Mouse (Mus musculus) layer of hippocampus, adult 8-10 months (tissue): ENCODE results near the gene Gpr19. TPM values are rescaled to one million over a fixed set of nuclear protein-coding genes. Genes with fewer than 3 reads are reported as not detected.

Experiments used
- DNase-seq, 2 experiments: peaks; one replicate each; pipeline ENCODE4 v3.0.0; 2022; ENCODE audit warnings: low spot score in 2 of 2
- total RNA-seq, 4 experiments: library from RNA; stranded (reverse); gene quantifications; 2 replicates each; pipeline ENCODE4 v1.2.4; 2022

The Gpr19 gene
- total RNA-seq: 10 to 100 TPM; 25.3 to 28.9 (median 27.3) TPM

DNA sequence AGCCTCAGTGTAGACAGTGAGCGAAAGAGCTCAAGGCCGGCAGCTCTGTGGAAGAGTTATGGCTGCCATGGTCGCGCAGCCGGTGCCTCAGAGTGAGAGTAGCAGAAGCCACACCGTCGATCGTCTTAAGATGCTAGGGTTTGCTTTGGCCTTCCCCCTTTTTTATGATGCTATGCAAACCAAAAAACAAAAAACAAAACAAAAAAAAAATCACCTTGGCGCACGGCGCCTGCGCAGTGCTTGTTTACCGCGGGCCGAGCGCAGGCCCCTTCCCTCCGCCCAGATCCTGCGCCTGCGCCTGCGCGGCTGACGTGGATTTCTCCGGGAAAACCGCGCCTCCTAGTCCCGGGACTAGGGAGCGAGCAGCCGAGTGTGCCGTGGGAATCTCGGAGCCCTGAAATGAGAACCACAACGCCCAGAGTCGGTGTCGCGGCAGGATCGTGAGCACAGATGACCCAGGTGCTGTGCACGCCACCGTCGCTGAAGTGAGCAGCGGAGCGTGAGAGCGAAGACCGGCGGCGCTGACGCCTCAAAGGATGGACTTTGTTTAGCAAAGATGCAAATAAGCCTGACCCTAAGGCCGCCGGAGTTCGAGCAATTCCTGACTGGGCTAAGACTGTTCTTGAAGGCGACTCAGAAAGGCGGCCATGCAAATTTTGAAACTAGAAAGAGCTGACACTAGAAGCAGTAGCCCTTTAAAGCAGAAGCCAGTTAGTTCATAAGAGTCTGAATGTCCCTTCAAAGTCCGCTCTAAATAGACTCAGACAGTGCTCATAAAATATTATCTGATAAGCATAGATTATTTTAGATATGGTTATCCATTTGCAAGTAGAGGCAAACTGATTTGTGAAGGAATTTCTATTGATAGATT, at the start of gene Gpr19:
Gene Gpr19 (minus strand): TSS at position 484 of the 871 bp plus-strand sequence.
- DNase-seq: peak; percentile 82 to 86

- DNase-seq: peak; percentile 27 to 71
Measured at GRCm38 (mm10) chr6:134947311-134948087, 49.1 kb upstream of the Gpr19 start.

- no peak for DNase-seq
Measured at GRCm38 (mm10) chr6:134946858-134947257, 48.5 kb upstream of the Gpr19 start.

DNA sequence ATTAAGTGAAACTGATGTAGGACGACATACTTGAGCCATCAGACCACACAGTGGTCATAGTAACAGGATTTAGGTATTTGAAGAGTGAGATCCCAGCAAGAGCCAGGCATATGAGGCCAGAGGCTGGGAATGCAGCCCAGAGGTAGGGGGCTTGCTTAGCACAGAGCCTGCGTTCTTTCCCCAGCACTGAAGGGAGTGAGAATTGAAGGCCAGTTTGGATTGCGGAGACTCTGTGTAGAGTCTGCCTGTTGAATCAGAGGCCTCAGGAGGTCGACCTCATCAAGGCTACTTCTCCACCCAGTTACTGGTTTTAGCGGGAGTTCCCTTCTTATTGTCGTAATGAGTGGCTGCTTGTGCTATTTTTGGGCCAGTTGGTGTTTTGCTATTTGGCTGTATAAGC, 47.7 kb upstream of the Gpr19 start:
- no peak for DNase-seq

DNA sequence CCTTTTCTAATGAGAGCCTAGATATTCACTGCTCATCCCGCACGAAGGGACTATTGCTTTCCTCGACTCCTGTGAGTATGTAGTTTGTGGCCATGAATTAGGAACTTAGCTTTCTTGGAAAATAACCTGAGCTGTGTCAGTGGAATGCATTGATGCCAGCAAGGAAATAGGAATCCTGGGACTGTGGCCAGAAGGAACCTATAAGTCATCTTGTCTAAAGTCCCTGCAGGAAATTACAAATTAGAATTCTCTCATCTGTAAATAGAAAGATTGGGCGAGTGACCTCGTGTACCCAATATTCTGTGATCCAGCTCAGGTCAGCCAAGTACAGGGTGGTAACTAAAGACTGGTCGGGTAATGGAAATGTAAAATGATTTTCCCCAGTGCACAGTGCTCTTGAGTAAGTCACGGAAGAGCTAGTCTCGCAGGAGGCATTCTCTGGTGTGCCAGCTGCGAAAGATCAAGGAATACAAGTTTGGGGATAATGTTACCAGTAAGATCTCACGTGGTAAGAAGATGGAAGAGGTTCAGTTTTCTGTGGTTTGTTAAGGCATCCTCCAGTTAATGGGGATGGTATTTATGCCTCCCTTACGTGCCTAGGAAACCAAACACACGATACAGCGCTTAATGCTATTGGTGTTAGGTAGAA, 45.5 kb upstream of the Gpr19 start:
- no peak for DNase-seq

DNA sequence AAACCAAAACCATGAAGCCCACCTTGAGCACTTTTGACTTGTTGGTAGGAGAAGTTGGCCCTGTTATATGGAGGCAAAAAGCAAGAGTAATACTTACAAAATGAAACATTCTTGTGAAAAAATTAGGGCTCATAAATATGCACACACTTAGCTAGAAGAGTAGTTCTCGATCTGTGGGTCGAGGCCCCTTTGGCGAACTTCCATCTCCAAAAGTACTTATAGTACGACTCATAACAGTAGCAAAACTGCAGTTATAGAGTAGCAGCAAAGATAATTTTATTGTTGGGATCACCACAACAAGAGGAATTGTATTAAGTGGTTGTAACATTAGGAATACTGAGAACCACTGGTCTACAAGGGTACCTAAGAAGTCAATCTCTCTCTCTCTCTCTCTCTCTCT, 41.4 kb upstream of the Gpr19 start:
- no peak for DNase-seq

DNA sequence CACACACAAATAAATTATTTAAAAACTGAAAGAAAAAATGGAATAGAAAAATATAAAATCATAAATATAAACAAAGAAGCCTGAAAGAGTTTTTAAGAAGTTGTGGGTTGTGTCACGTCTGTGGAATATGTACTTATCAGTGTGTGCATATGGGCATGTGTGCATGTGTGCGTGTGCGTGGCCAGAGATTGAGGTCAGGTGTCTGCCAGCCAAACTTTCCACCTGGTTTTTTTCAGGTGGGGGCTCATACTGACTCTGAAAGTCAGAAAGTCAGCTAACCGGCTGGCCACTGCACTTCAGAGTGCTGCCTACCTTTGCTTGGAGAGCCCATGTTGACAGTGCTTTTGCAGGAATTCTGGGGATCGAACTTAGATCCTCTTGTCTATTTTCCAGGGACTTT, 35.9 kb upstream of the Gpr19 start:
- DNase-seq: no peak

GRCm38 (mm10) chr6:134933207-134933558, 34.8 kb upstream of the Gpr19 start:
- DNase-seq: no peak

DNA sequence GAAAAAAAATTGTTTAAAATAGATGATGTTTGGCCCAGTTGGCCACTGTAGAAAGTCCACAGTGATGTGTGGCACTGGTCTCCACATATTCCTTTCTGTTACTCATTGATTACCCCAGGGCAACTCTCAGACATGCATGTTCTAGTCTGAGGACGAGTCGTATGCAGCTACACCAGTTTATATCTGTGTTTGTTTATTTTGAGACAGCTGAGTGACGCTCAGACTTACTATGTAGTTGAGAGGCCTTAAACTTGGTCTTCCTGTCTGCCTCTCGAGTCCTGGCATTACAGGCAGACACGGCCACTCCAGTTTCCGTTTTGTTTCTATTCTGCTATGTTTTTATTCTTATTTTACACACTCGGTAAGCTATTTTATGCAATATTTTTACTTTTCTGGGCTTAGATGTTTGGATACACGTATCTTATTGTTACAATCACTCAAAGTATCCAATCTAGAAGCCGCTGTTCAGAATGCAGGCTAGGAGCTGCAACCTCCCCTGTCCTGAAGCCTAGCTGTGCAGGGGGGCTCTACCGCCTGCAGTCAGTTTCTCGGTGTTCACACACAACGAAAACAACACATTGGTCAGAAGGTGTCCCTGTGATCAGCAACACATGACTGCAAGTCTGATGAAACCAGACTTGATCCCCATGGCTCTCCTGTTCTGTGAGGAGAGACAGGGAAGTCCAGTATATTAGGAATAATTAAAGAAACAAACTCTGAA, 34.3 kb upstream of the Gpr19 start:
- DNase-seq: no peak

DNA sequence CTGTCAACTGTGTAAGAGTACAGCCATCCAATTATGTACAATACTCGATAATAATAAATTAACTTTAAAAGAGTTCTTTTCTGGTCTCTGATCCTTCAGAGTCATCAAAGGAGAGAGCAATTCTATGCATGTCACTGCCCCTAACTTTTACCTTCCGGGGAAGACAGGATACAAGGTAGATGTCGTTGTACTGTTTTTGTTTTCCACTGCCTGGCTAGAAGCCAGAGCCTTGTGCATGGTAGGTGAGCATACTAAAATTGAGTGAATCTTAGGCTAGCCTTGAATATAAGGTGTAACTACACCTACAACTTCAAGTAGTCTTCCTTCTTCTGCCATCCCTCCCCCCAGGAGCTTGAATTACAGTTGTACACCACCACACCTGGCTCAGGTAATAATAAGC, 32.8 kb upstream of the Gpr19 start:
- DNase-seq: no peak

- no peak for DNase-seq
Measured at GRCm38 (mm10) chr6:134930383-134930782, 32.0 kb upstream of the Gpr19 start.

DNA sequence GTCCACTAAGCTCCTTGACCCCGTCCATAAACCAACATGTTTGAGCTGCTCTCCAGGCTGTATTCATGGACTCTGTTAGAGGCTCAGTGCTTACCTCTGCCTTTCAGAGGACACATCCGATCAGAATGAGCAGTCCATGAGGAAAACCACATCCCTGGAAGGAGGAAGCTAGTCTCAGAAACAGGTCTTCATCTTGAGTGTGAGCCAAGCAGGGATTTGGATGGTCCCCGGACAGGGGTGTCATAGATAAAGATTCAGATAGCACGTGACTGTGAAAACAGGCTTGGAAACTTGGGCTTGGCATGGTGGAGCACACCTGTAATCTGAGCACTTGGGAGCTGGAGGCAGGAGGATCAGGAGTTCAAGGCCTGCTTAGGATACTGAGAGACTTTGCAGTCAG, 31.5 kb upstream of the Gpr19 start:
- DNase-seq: no peak

DNA sequence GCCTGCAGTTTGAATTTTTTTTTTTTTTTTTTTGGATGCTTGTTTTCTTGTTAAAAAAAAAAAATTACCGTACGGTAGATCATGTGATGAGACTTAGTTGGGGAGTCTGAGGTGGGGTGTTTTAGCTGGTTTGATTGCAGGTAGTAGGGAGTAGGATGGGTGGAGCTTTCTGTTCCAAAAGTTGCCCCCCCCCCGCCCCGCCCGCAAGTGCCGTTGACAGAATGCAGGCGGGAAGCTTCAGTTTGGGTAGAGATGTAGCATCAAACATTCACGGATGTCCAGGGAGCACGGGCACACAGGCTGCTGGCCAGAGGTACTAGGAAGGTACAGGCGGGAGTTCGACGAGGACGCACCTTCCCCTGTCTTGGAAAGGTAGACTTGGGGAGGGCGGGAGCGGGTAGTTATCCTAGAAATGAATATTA, 30.5 kb upstream of the Gpr19 start:
- DNase-seq: no peak

- peak; percentile 31 for DNase-seq
Measured at GRCm38 (mm10) chr6:134928096-134928888, 29.9 kb upstream of the Gpr19 start.

DNA sequence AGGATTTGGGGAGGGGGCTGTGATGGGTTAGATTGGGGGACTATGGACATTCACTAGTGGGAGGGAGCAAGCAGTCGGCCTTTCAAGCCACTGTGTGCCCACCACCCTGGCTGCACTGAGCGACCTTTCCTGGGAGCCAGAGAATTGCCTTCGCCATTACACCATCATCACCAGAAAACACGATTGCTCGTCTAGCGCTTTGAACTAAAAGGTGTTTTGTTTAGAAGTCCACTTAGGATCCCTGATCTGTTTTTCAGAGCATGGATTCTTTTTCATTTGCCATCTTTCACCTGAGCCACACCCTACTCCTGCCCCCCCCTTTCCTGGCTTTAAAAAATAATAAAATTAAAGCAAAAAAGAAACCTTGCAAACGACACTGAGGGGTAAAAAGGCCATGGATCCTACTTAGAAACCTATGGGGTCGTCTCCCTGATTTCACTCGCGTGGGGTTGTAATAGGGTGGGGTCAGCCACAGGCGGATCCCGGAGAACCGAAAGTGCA, 29.3 kb upstream of the Gpr19 start:
- DNase-seq: no peak

DNA sequence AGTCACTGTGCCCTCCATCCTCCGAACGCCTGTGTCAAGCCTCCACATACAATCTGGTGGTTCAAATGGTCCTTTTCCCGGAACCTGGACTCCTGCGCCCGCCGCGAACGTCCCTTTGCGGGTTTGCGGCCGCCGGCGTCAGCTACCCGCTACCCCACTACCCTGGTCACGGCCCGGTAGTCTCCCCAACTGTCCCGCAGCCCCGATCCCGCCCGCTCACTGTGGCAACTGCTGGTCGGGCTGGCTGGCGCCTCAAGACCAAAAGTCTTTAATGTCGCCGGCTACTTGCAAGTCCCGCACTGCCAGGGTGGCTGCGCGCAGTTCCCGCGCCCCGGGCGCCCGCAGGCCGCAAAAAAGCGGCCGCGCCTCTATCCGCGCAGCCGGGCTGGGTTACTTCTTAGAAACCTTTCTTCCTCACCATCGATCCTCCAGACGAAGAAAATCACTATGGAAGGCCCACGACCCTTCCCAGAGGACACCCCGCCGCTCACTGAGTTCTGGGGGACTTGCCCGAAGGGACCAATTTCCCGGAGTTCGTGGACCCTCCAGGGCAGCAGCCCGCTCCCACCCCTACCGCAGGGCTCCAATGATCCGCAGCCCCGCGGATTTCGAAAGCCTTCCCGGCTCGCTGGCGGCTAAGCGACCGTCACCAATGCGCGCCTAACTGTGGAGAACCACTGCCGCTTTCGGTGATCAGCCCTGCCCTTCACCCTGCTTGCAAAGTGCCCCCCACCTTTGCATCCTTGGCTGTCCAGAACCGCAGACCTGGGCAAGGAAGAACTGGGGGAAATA, 28.6 kb upstream of the Gpr19 start:
- DNase-seq: peak in 1 of 2 experiments; percentile 29

GRCm38 (mm10) chr6:134926338-134926705, 27.9 kb upstream of the Gpr19 start:
- DNase-seq: no peak

DNA sequence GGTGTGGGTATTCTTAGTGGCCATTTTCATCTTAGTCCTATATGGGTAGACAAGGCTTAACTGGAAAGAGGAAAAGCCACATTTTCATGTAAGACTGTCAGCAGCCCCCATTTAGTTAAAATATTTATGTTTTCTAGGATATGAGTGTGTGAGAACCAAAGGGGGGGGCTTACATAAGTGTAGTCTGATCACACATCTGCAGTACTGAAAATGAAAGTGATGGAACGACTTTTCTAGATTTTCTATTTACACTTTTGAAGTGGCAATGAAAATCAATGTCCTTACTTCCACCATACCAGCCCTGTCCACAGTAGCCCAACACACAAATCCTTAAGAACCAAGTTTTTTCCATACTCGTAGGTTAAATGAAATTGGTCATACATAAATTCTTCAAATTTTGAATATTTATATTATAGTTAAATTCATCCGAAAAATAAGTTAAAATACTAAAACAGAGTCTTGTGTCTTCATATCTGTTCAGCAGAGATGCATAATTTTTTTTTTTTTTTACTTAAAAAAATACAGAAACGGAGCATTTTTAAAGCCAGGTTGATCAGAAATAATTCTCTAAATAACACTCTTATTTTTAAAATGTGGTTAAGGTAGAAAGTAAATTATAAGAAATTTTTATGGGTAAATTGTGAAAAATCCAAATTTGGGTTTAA, 27.4 kb upstream of the Gpr19 start:
- no peak for DNase-seq

GRCm38 (mm10) chr6:134924262-134924661, 25.9 kb upstream of the Gpr19 start:
- no peak for DNase-seq
